In genomic region chr12:108352371-108353136, GRCm38 (mm10) we compare ENCODE assay signal across 10 mouse cellular contexts. TPM values are rescaled to one million over a fixed set of nuclear protein-coding genes. Genes with fewer than 3 reads are reported as not detected.
DNase-seq lines count a peak whose midpoint lies in the region; ATAC-seq and TF ChIP-seq lines count a peak whose summit lies in the region.
"Had no signal": no experiment of that assay in that cellular context is flagged by ENCODE, and none has a peak within 500 bp of the region (broad histone marks: within the 10 kb centered on the region; RNA-seq: fewer than 3 reads in every experiment).

No protein-coding gene starts in this region.

- no peaks in the 10 kb centered on the region for H3K36me3 ChIP-seq in heart, embryonic 15.5 days
- no peaks in the 10 kb centered on the region for H3K36me3 ChIP-seq in embryonic facial prominence, embryonic 11.5 days (replicated peaks; ENCODE audit: control insufficient read depth, insufficient read depth, low read depth, low read length)
- H3K36me3 ChIP-seq in hindbrain, embryonic 14.5 days (replicated peaks; ENCODE audit: control insufficient read depth, insufficient read depth), result no peaks in the 10 kb centered on the region
- H3K36me3 ChIP-seq in midbrain, embryonic 16.5 days (ENCODE audit: control insufficient read depth, insufficient read depth, low read length), result no peaks in the 10 kb centered on the region
- H3K36me3 ChIP-seq: G1E had no signal

- H3K9ac ChIP-seq in heart, embryonic 15.5 days, result no peak overlapping the region
- H3K9ac ChIP-seq in embryonic facial prominence, embryonic 11.5 days (replicated peaks; ENCODE audit: low read length), result peak overlapping the region; percentile 41
- peak overlapping the region; percentile 1; the same call in 1 of the 2 replicates for H3K9ac ChIP-seq in hindbrain, embryonic 14.5 days
- peak overlapping the region; percentile 56 for H3K9ac ChIP-seq in midbrain, embryonic 16.5 days (ENCODE audit: low read depth, low read length)

- peak overlapping the region; percentile 23 for H3K4me3 ChIP-seq in heart, embryonic 15.5 days
- peak overlapping the region; percentile 17; the same call in 1 of the 2 replicates for H3K4me3 ChIP-seq in embryonic facial prominence, embryonic 11.5 days (ENCODE audit: low read depth, low read length)
- H3K4me3 ChIP-seq in hindbrain, embryonic 14.5 days (replicated peaks; ENCODE audit: low read length), result peak overlapping the region; percentile 6; the same call in 1 of the 2 replicates
- peak overlapping the region; percentile 16 for H3K4me3 ChIP-seq in midbrain, embryonic 16.5 days (ENCODE audit: low read depth, low read length)
- H3K4me3 ChIP-seq in left cerebral cortex, adult 2 months, result no peak overlapping the region

- intact Hi-C loops in left cerebral cortex, adult 2 months (cut with DNase I), result no loop called here

- no peak for DNase-seq in heart, postnatal 4 days
- peak; percentile 40 for DNase-seq in embryonic facial prominence, embryonic 11.5 days (ENCODE audit: low spot score)
- DNase-seq in hindbrain, embryonic 14.5 days (ENCODE audit: low spot score), result no peak
- no peak for DNase-seq in left cerebral cortex, adult 2 months (ENCODE audit: extremely low spot score in 1 of 2, low spot score in 2 of 2)
- no peak for DNase-seq in testis, postnatal 10 days (ENCODE audit: low spot score)
- DNase-seq in left cerebral cortex, adult 11 months (ENCODE audit: low spot score), result no peak

- peak overlapping the region; percentile 55 for H3K4me2 ChIP-seq in heart, embryonic 15.5 days
- peak overlapping the region; percentile 46 for H3K4me2 ChIP-seq in embryonic facial prominence, embryonic 11.5 days (ENCODE audit: low read depth, low read length)
- peak overlapping the region; percentile 33 for H3K4me2 ChIP-seq in hindbrain, embryonic 14.5 days (replicated peaks)
- peak overlapping the region; percentile 52 for H3K4me2 ChIP-seq in midbrain, embryonic 16.5 days (ENCODE audit: low read length)

- H3K9me3 ChIP-seq in heart, embryonic 15.5 days (replicated peaks), result no peaks in the 10 kb centered on the region
- no peaks in the 10 kb centered on the region for H3K9me3 ChIP-seq in embryonic facial prominence, embryonic 11.5 days (replicated peaks; ENCODE audit: control insufficient read depth, low read length)
- no peaks in the 10 kb centered on the region for H3K9me3 ChIP-seq in hindbrain, embryonic 14.5 days (ENCODE audit: control insufficient read depth, low read length)
- H3K9me3 ChIP-seq in midbrain, embryonic 16.5 days (replicated peaks; ENCODE audit: control insufficient read depth, low read length, poor library complexity, severe bottlenecking), result no peaks in the 10 kb centered on the region

- peaks cover 9% of the 10 kb centered on the region for H3K4me1 ChIP-seq in heart, embryonic 15.5 days (replicated peaks)
- H3K4me1 ChIP-seq in embryonic facial prominence, embryonic 11.5 days (ENCODE audit: control insufficient read depth, insufficient read depth, low read length), result peaks cover 7% of the 10 kb centered on the region
- H3K4me1 ChIP-seq in hindbrain, embryonic 14.5 days (replicated peaks; ENCODE audit: control insufficient read depth, insufficient read depth, low read length), result peaks cover 8% of the 10 kb centered on the region; the same call in 1 of the 2 replicates
- H3K4me1 ChIP-seq in midbrain, embryonic 16.5 days (ENCODE audit: control insufficient read depth, insufficient read depth, low read length), result no peaks in the 10 kb centered on the region; the same call in 1 of the 2 replicates

- ATAC-seq in heart, embryonic 15.5 days (replicated peaks; ENCODE audit: insufficient number of reproducible peaks, insufficient read depth, low FRiP score, low read depth), result no peak
- no peak for ATAC-seq in embryonic facial prominence, embryonic 11.5 days (replicated peaks; ENCODE audit: insufficient number of reproducible peaks, low FRiP score, low TSS enrichment, low read depth)
- no peak for ATAC-seq in hindbrain, embryonic 14.5 days (ENCODE audit: low FRiP score)
- ATAC-seq in midbrain, embryonic 16.5 days, result peak; percentile 39; the same call in 1 of the 2 replicates

- no peak overlapping the region for H3K27ac ChIP-seq in heart, embryonic 15.5 days
- no peak overlapping the region for H3K27ac ChIP-seq in embryonic facial prominence, embryonic 11.5 days (replicated peaks; ENCODE audit: low read depth, low read length)
- no peak overlapping the region for H3K27ac ChIP-seq in hindbrain, embryonic 14.5 days
- H3K27ac ChIP-seq in midbrain, embryonic 16.5 days (ENCODE audit: low read length), result no peak overlapping the region
- no peak overlapping the region for H3K27ac ChIP-seq in left cerebral cortex, adult 2 months
- H3K27ac ChIP-seq: macrophage had no signal

- 12% methylated on average over 35 of the region's 35 CpGs for WGBS in heart, embryonic 15.5 days
- 8% methylated on average over 35 of the region's 35 CpGs for WGBS in embryonic facial prominence, embryonic 11.5 days
- WGBS in hindbrain, embryonic 14.5 days, result 10% methylated on average over 35 of the region's 35 CpGs
- 9% methylated on average over 35 of the region's 35 CpGs for WGBS in midbrain, embryonic 16.5 days

- H3K27me3 ChIP-seq in heart, embryonic 15.5 days, result peaks cover 47% of the 10 kb centered on the region
- H3K27me3 ChIP-seq in embryonic facial prominence, embryonic 11.5 days (ENCODE audit: control insufficient read depth, insufficient read depth, low read length), result peaks cover 23% of the 10 kb centered on the region
- peaks cover 22% of the 10 kb centered on the region for H3K27me3 ChIP-seq in hindbrain, embryonic 14.5 days (ENCODE audit: control insufficient read depth, insufficient read depth, low read length)
- no peaks in the 10 kb centered on the region; the same call in none of the 2 replicates for H3K27me3 ChIP-seq in midbrain, embryonic 16.5 days (ENCODE audit: control insufficient read depth, insufficient read depth, low read depth, low read length)

- TF ChIP-seq CTCF in left cerebral cortex, adult 2 months (IDR thresholded peaks at IDR 0.05), result no peak

RNA-seq across cellular contexts. Expression of gene Eml1, which starts 18.2 kb away (rescaled TPM):
- polyA plus RNA-seq in heart, embryonic 15.5 days (2015; fragmentation: Nextera tagmentation; extraction: Ambion mirVana), result 62.5 and 76.6 TPM in 2 replicates
- 10 to 100 TPM; 78.1 to 80.5 TPM for total RNA-seq in heart, postnatal 4 days (2021)
- polyA plus RNA-seq in embryonic facial prominence, embryonic 11.5 days (2014; fragmentation: Nextera tagmentation; extraction: Ambion mirVana), result 64.1 and 69.7 TPM in 2 replicates
- 55.1 and 61.8 TPM in 2 replicates for polyA plus RNA-seq in hindbrain, embryonic 14.5 days (2014; fragmentation: Nextera tagmentation; extraction: Ambion mirVana)
- polyA plus RNA-seq in midbrain, embryonic 16.5 days (2015; fragmentation: Nextera tagmentation; extraction: Ambion mirVana), result 47.6 and 57.4 TPM in 2 replicates
- 10 to 100 TPM; 65.7 to 68.2 TPM for total RNA-seq in left cerebral cortex, adult 2 months (2021)
- polyA plus RNA-seq: G1E, macrophage had no signal

RNA-seq across cellular contexts. Expression of gene Cyp46a1, which starts 18.4 kb away (rescaled TPM):
- 5.6 and 6.2 TPM in 2 replicates for polyA plus RNA-seq in heart, embryonic 15.5 days (2015; fragmentation: Nextera tagmentation; extraction: Ambion mirVana)
- total RNA-seq in heart, postnatal 4 days (2021), result 1 to 10 TPM; 2.5 to 3.3 TPM
- 2.9 and 3.1 TPM in 2 replicates for polyA plus RNA-seq in embryonic facial prominence, embryonic 11.5 days (2014; fragmentation: Nextera tagmentation; extraction: Ambion mirVana)
- 22.7 and 23.5 TPM in 2 replicates for polyA plus RNA-seq in hindbrain, embryonic 14.5 days (2014; fragmentation: Nextera tagmentation; extraction: Ambion mirVana)
- 28.1 and 36.2 TPM in 2 replicates for polyA plus RNA-seq in midbrain, embryonic 16.5 days (2015; fragmentation: Nextera tagmentation; extraction: Ambion mirVana)
- 100 to 1,000 TPM; 270 to 290 TPM for total RNA-seq in left cerebral cortex, adult 2 months (2021)
- polyA plus RNA-seq: G1E, macrophage had no signal

RNA-seq across cellular contexts. Expression of gene Hhipl1, which starts 46.5 kb away (rescaled TPM):
- 1.0 TPM in 2 replicates for polyA plus RNA-seq in heart, embryonic 15.5 days (2015; fragmentation: Nextera tagmentation; extraction: Ambion mirVana)
- 1 to 10 TPM; 2.5 to 2.8 TPM for total RNA-seq in heart, postnatal 4 days (2021)
- polyA plus RNA-seq in embryonic facial prominence, embryonic 11.5 days (2014; fragmentation: Nextera tagmentation; extraction: Ambion mirVana), result 0.43 and 0.59 TPM in 2 replicates
- 1.8 and 1.9 TPM in 2 replicates for polyA plus RNA-seq in hindbrain, embryonic 14.5 days (2014; fragmentation: Nextera tagmentation; extraction: Ambion mirVana)
- 2.7 and 2.9 TPM in 2 replicates for polyA plus RNA-seq in midbrain, embryonic 16.5 days (2015; fragmentation: Nextera tagmentation; extraction: Ambion mirVana)
- 1 to 10 TPM; 7.1 to 7.4 TPM for total RNA-seq in left cerebral cortex, adult 2 months (2021)
- polyA plus RNA-seq: G1E, macrophage had no signal
